Mouse (Mus musculus) liver, adult 2 months (tissue): ENCODE results near the gene Zfp719. TPM values are rescaled to one million over a fixed set of nuclear protein-coding genes. Genes with fewer than 3 reads are reported as not detected.

Experiments used
- DNase-seq: peaks from one replicate; pipeline ENCODE4 v3.0.0-alpha.2; 2011; ENCODE audit warnings: low read depth, low spot score; ENCODE audit errors: extremely low read depth
- H3K27ac ChIP-seq: fragments of 200-500 bp; replicated peaks from 2 replicates; pipeline ENCODE4 v1.5.1; 2012; ENCODE audit warnings: low read depth, mild to moderate bottlenecking, control low read depth, inconsistent platforms, low read length; ENCODE audit not compliant: insufficient read depth
- H3K27me3 ChIP-seq: fragments of 200-500 bp; 2 replicates; pipeline ENCODE4 v1.6.1; 2012; ENCODE audit warnings: mild to moderate bottlenecking, moderate library complexity, low read length, inconsistent platforms; ENCODE audit not compliant: control insufficient read depth, insufficient read depth
- H3K36me3 ChIP-seq: fragments of 200-500 bp; 2 replicates; pipeline ENCODE4 v1.6.1; 2012; ENCODE audit warnings: low read length, inconsistent platforms; ENCODE audit not compliant: control insufficient read depth, insufficient read depth
- H3K4me1 ChIP-seq: fragments of 200-500 bp; 2 replicates; pipeline ENCODE4 v1.6.1; 2011; ENCODE audit warnings: low read length; ENCODE audit not compliant: control insufficient read depth, insufficient read depth
- H3K4me3 ChIP-seq: fragments of 200-500 bp; 2 replicates; pipeline ENCODE4 v1.5.1; 2011; ENCODE audit warnings: low read depth, mild to moderate bottlenecking, control low read depth, low read length, moderate library complexity; ENCODE audit not compliant: insufficient read depth
- H3K79me2 ChIP-seq: fragments of 200-500 bp; 2 replicates; pipeline ENCODE4 v1.6.1; 2012; ENCODE audit warnings: inconsistent platforms, mild to moderate bottlenecking, low read length, moderate library complexity; ENCODE audit not compliant: control insufficient read depth, insufficient read depth
- H3K9ac ChIP-seq: fragments of 200-500 bp; 2 replicates; pipeline ENCODE4 v1.6.1; 2012; ENCODE audit warnings: low read depth, mild to moderate bottlenecking, control low read depth, inconsistent platforms, low read length
- CTCF ChIP-seq: fragments of 200-500 bp; IDR thresholded peaks from 2 replicates; pipeline ENCODE4 v1.5.1; 2011; ENCODE audit warnings: low read depth, low read length, control low read depth
- POLR2A ChIP-seq: fragments of 200-500 bp; IDR thresholded peaks from 2 replicates; pipeline ENCODE4 v1.6.1; 2011; ENCODE audit warnings: low read length, control low read depth; ENCODE audit not compliant: insufficient read depth; ENCODE audit errors: extremely low read depth
- WGBS: fragments of 180-500 bp; shearing (Covaris S2); methylation state at CpG from one replicate; pipeline ENCODE4 v1.1.7; 2018; 5-methylcytosine and 5-hydroxymethylcytosine counted together
- polyA plus RNA-seq: library from polyadenylated mRNA; depleted of rRNA; stranded (reverse); fragments of >200 nt; gene quantifications from 2 replicates; pipeline ENCODE4 v1.2.3, GENCODE M21; 2012; rRNA removed
- total RNA-seq: library from RNA; depleted of rRNA; stranded (reverse); fragments of >200 nt; gene quantifications from 2 replicates; pipeline ENCODE4 v1.2.3, GENCODE M21; 2014; rRNA removed

Zfp719 gene
- total and polyA plus RNA-seq, 2 experiments = 0.59 to 3.9 TPM

DNA sequence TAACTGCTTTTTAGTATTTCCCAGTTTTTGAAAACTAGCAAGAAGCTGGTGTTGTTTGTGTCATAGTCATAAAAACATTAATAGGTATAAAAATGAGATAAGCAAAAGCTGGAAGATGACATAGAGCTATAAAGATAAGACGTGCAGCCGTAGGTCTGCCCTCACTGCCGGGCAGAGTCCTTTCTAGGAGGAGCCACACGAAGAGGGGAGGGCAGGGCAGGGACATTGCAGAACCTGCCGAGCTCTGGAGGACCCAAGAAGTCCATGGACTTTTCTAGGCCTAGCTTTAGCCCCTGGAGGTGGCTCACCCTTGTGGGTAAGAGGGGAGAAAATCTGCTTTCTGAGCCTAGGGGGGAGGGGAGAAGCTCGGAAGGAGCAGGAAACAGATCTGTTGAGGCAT, 55.1 kb downstream of the Zfp719 start, which contains the start of gene Ceacam18:
Gene Ceacam18, plus strand, starts transcription at position 208 of the 400 bp plus-strand sequence.
- Histone ChIP-seq H3K4me1 (no peaks in the 10 kb centered on the region), H3K27me3 (no peaks in the 10 kb centered on the region; the same call in 1 of the 2 replicates), H3K27ac (no peak within 1 kb of the TSS), H3K79me2 (no peaks in the 10 kb centered on the region), H3K36me3 (no peaks in the 10 kb centered on the region), H3K4me3 (no peak within 1 kb of the TSS), H3K9ac (no peak within 1 kb of the TSS)
- WGBS = 46% methylated on average over 6 of the region's 6 CpGs
- TF ChIP-seq POLR2A = no peak
- TF ChIP-seq CTCF = no peak
- DNase-seq = no peak

DNA sequence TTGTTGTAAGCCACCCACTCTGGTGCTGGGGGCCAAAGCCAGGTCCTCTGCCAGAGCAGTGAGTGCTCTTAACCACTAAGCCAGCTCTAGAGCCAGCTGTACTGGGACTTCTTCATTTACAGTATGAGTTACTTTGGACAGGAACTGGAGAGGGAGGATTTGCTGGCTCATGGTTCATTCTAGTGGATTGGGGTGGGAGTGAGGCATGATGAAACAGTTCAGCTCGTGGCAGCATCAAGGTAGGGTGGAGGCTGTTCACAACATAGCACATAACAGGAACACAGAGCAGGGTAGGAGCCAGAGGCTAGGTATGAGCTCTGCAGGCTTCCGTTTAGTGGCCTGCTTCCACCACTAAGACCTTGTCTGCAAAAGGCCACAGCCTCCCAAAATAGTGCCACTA, 56.8 kb downstream of the Zfp719 start:
- H3K27me3 ChIP-seq = no peaks in the 10 kb centered on the region; the same call in 1 of the 2 replicates
- no peaks in the 10 kb centered on the region for H3K36me3 ChIP-seq
- 58% methylated on average over 2 of the region's 2 CpGs for WGBS
- H3K27ac ChIP-seq = no peak overlapping the region
- no peaks in the 10 kb centered on the region for H3K4me1 ChIP-seq
- DNase-seq = no peak
- H3K79me2 ChIP-seq = no peaks in the 10 kb centered on the region
- no peak overlapping the region for H3K4me3 ChIP-seq
- no peak overlapping the region for H3K9ac ChIP-seq
- no peak for TF ChIP-seq CTCF
- TF ChIP-seq POLR2A = no peak

DNA sequence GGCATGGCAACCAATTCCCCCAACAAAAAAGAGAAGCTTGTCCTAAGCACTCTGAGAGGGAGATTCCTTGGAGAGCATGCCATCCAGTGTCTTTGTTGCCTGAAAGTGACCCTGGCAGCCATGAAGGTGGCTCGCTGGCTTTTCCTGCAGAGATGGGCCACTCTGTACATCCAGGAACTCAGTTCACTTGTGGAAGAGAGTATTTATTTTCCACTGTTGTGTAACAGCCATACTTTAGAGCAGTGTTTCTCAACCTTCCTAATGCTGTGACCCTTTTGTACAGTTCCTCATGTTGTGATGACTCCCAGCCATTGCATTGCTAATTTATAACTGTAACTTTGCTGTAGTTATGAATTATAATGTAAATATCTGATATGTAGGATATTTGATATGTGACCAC, 57.7 kb downstream of the Zfp719 start:
- no peak for TF ChIP-seq CTCF
- no peak for TF ChIP-seq POLR2A
- no peak for DNase-seq
- Histone ChIP-seq H3K79me2 (no peaks in the 10 kb centered on the region), H3K27me3 (no peaks in the 10 kb centered on the region; the same call in 1 of the 2 replicates), H3K4me3 (no peak overlapping the region), H3K4me1 (no peaks in the 10 kb centered on the region), H3K27ac (no peak overlapping the region), H3K9ac (no peak overlapping the region), H3K36me3 (no peaks in the 10 kb centered on the region)
- WGBS = 74% methylated on average over 1 of the region's 1 CpGs

DNA sequence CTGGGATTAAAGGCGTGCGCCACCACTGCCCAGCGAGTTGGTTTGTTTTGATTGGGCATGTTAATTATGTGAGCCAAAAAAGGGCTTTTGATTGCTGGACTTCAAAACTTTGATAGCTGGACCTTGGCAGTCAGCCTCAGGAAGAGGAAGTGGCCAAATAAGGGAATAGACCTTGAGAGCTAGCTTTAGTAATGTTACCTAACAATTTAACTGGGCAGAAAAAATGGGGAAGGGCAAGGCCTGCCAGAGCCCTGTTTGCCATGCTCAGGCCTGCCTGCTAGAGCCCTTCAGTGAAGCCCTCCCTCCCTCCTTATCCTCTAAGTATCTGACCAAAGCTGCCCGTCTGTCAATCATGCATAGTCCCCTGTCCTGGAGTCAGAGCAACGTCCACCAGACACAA, 63.2 kb downstream of the Zfp719 start:
- Histone ChIP-seq H3K27ac (peak overlapping the region; percentile 7; the same call in 1 of the 2 replicates), H3K27me3 (no peaks in the 10 kb centered on the region; the same call in 1 of the 2 replicates), H3K36me3 (no peaks in the 10 kb centered on the region), H3K79me2 (no peaks in the 10 kb centered on the region), H3K4me1 (no peaks in the 10 kb centered on the region), H3K4me3 (no peak overlapping the region), H3K9ac (no peak overlapping the region)
- TF ChIP-seq POLR2A (no peak), CTCF (no peak)
- DNase-seq = peak; percentile 63
- 50% methylated on average over 5 of the region's 5 CpGs for WGBS

Other genes starting within 250 kb of the Zfp719 start
- gene Siglecf, start 228.3 kb upstream of the Zfp719 start, total RNA-seq = 0.09 and 0.27 TPM in 2 replicates
- gene Siglecf, start 228.3 kb upstream of the Zfp719 start, polyA plus RNA-seq = 0.05 and 0.10 TPM in 2 replicates
- gene Siglecg, start 171.4 kb upstream of the Zfp719 start, total RNA-seq = 0.09 and 0.40 TPM in 2 replicates
- 0.36 and 1.1 TPM in 2 replicates for gene Siglecg, start 171.4 kb upstream of the Zfp719 start, polyA plus RNA-seq
- not detected in 2 replicates for gene Lim2, start 151.9 kb upstream of the Zfp719 start, total RNA-seq
- gene Lim2, start 151.9 kb upstream of the Zfp719 start, polyA plus RNA-seq = not detected in 2 replicates
- gene Nkg7, start 142.5 kb upstream of the Zfp719 start, total RNA-seq = 0.81 and 1.1 TPM in 2 replicates
- 1.7 and 2.5 TPM in 2 replicates for gene Nkg7, start 142.5 kb upstream of the Zfp719 start, polyA plus RNA-seq
- gene Cldnd2, start 138.8 kb upstream of the Zfp719 start, total RNA-seq = not detected in 2 replicates
- 0.17 TPM in 1 of 2 replicates, not detected in the other for gene Cldnd2, start 138.8 kb upstream of the Zfp719 start, polyA plus RNA-seq
- 473 and 572 TPM in 2 replicates for gene Etfb, start 135.5 kb upstream of the Zfp719 start, total RNA-seq
- gene Etfb, start 135.5 kb upstream of the Zfp719 start, polyA plus RNA-seq = 330 and 416 TPM in 2 replicates
- gene Gm45233, start 135.5 kb upstream of the Zfp719 start, total RNA-seq = not detected in 2 replicates
- gene Gm45233, start 135.5 kb upstream of the Zfp719 start, polyA plus RNA-seq = 0.28 TPM in 1 of 2 replicates, not detected in the other
- gene Vsig10l, start 116.5 kb upstream of the Zfp719 start, total RNA-seq = 0.37 and 0.47 TPM in 2 replicates
- gene Vsig10l, start 116.5 kb upstream of the Zfp719 start, polyA plus RNA-seq = 0.80 and 1.6 TPM in 2 replicates
- gene Iglon5, start 89.5 kb upstream of the Zfp719 start, total RNA-seq = 0.13 and 0.18 TPM in 2 replicates
- gene Iglon5, start 89.5 kb upstream of the Zfp719 start, polyA plus RNA-seq = 0.62 and 0.81 TPM in 2 replicates
- not detected in 2 replicates for gene 4931406B18Rik, start 73.7 kb upstream of the Zfp719 start, total RNA-seq
- gene 4931406B18Rik, start 73.7 kb upstream of the Zfp719 start, polyA plus RNA-seq = not detected in 2 replicates
- gene Cd33, start 35.2 kb upstream of the Zfp719 start, total RNA-seq = 0.28 and 1.3 TPM in 2 replicates
- 0.16 and 1.0 TPM in 2 replicates for gene Cd33, start 35.2 kb upstream of the Zfp719 start, polyA plus RNA-seq
- gene Zfp658, start 17.4 kb upstream of the Zfp719 start, total RNA-seq = 1.1 and 1.2 TPM in 2 replicates
- 0.20 and 0.49 TPM in 2 replicates for gene Zfp658, start 17.4 kb upstream of the Zfp719 start, polyA plus RNA-seq
- 0.09 TPM in 1 of 2 replicates, not detected in the other for gene Zfp819, start 27.6 kb downstream of the Zfp719 start, total RNA-seq
- not detected in 2 replicates for gene Zfp819, start 27.6 kb downstream of the Zfp719 start, polyA plus RNA-seq
- gene Ceacam18, start 55.1 kb downstream of the Zfp719 start, total RNA-seq = not detected in 2 replicates
- gene Ceacam18, start 55.1 kb downstream of the Zfp719 start, polyA plus RNA-seq = not detected in 2 replicates
- gene Siglece, start 80.6 kb downstream of the Zfp719 start, total RNA-seq = 2.1 and 3.0 TPM in 2 replicates
- 2.2 and 4.5 TPM in 2 replicates for gene Siglece, start 80.6 kb downstream of the Zfp719 start, polyA plus RNA-seq
- 2.4 and 3.2 TPM in 2 replicates for gene Ctu1, start 92.4 kb downstream of the Zfp719 start, total RNA-seq
- gene Ctu1, start 92.4 kb downstream of the Zfp719 start, polyA plus RNA-seq = 5.1 and 5.8 TPM in 2 replicates
- gene Klk14, start 110.8 kb downstream of the Zfp719 start, total RNA-seq = not detected in 2 replicates
- not detected in 2 replicates for gene Klk14, start 110.8 kb downstream of the Zfp719 start, polyA plus RNA-seq
- not detected in 2 replicates for gene Klk13, start 133.0 kb downstream of the Zfp719 start, total RNA-seq
- gene Klk13, start 133.0 kb downstream of the Zfp719 start, polyA plus RNA-seq = not detected in 2 replicates
- not detected in 2 replicates for gene Klk12, start 189.3 kb downstream of the Zfp719 start, total RNA-seq
- not detected in 2 replicates for gene Klk12, start 189.3 kb downstream of the Zfp719 start, polyA plus RNA-seq
- not detected in 2 replicates for gene Klk11, start 195.0 kb downstream of the Zfp719 start, total RNA-seq
- gene Klk11, start 195.0 kb downstream of the Zfp719 start, polyA plus RNA-seq = not detected in 2 replicates
- not detected in 2 replicates for gene Klk10, start 201.4 kb downstream of the Zfp719 start, total RNA-seq
- gene Klk10, start 201.4 kb downstream of the Zfp719 start, polyA plus RNA-seq = not detected in 2 replicates
- not detected in 2 replicates for gene Klk9, start 212.3 kb downstream of the Zfp719 start, total RNA-seq
- gene Klk9, start 212.3 kb downstream of the Zfp719 start, polyA plus RNA-seq = not detected in 2 replicates
- gene Klk8, start 218.0 kb downstream of the Zfp719 start, total RNA-seq = 0.65 and 1.1 TPM in 2 replicates
- 0.31 TPM in 1 of 2 replicates, not detected in the other for gene Klk8, start 218.0 kb downstream of the Zfp719 start, polyA plus RNA-seq
- gene Klk7, start 231.7 kb downstream of the Zfp719 start, total RNA-seq = not detected in 2 replicates
- gene Klk7, start 231.7 kb downstream of the Zfp719 start, polyA plus RNA-seq = not detected in 2 replicates
- gene Klk6, start 244.9 kb downstream of the Zfp719 start, total RNA-seq = not detected in 2 replicates
- gene Klk6, start 244.9 kb downstream of the Zfp719 start, polyA plus RNA-seq = not detected in 2 replicates